In the genomic region with DNA sequence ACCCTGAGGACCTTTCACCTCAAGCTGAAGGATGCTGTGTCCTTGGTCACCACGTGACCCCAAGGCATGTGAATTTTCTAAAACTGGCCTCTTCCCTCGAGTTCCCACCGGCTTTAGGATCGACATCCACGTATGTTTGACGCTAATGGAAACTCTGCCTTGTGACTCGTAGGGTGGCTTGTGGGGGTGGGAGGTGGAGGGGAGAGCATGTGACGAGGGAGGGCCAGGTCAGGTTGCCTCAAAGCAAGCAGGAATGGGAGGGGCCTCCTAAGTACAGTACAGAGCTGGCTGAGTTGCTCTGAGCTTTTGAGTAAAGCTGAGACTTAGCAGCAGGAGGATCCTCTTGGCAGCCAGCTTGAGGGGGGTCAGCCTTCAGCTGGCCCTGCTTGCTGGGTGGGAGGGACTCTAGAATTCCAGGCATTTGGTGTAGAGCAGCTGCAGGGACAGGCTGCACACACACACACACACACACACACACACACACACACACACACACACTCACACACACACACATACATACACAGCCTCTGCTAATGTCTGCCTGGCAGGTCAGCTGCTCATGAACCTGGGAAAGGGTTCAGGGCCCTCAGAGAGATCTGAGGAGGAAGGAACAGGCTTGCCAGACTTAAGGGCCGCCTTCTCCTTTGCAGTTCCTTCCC, we compare ENCODE assay signal across 9 mouse cellular contexts.
DNase-seq lines count a peak whose midpoint lies in the region; ATAC-seq and TF ChIP-seq lines count a peak whose summit lies in the region.
"Had no signal": no experiment of that assay in that cellular context is flagged by ENCODE, and none has a peak within 500 bp of the region (broad histone marks: within the 10 kb centered on the region; RNA-seq: fewer than 3 reads in every experiment).

No protein-coding gene starts in this region.

- no peak for TF ChIP-seq CTCF in heart, adult 2 months (IDR thresholded peaks at IDR 0.05)
- TF ChIP-seq CTCF in left cerebral cortex, adult 2 months (IDR thresholded peaks at IDR 0.05): no peak

- H3K36me3 ChIP-seq in heart, adult 2 months (ENCODE audit: control insufficient read depth, insufficient read depth, low read length): no peaks in the 10 kb centered on the region
- no peaks in the 10 kb centered on the region for H3K36me3 ChIP-seq in hindbrain, embryonic 12.5 days
- H3K36me3 ChIP-seq in limb, embryonic 12.5 days: no peaks in the 10 kb centered on the region
- H3K36me3 ChIP-seq: G1E had no signal

- no peak overlapping the region for H3K27ac ChIP-seq in heart, adult 2 months
- H3K27ac ChIP-seq in hindbrain, embryonic 12.5 days: peak overlapping the region; percentile 55
- peak overlapping the region; percentile 86 for H3K27ac ChIP-seq in limb, embryonic 12.5 days
- H3K27ac ChIP-seq in left cerebral cortex, adult 2 months: no peak overlapping the region

- no peaks in the 10 kb centered on the region for H3K9me3 ChIP-seq in hindbrain, embryonic 12.5 days (replicated peaks)
- H3K9me3 ChIP-seq in limb, embryonic 12.5 days: no peaks in the 10 kb centered on the region
- H3K9me3 ChIP-seq: G1E had no signal

- no peak for TF ChIP-seq POLR2A in heart, adult 2 months (IDR thresholded peaks at IDR 0.05; ENCODE audit: insufficient read depth, low read depth, low read length)

- no peaks in the 10 kb centered on the region for H3K79me2 ChIP-seq in heart, adult 2 months (replicated peaks; ENCODE audit: control insufficient read depth, insufficient read depth, low read length)

- H3K27me3 ChIP-seq in heart, adult 2 months (ENCODE audit: control insufficient read depth, insufficient read depth, low read length): no peaks in the 10 kb centered on the region
- no peaks in the 10 kb centered on the region for H3K27me3 ChIP-seq in hindbrain, embryonic 12.5 days
- no peaks in the 10 kb centered on the region for H3K27me3 ChIP-seq in limb, embryonic 12.5 days

- intact Hi-C loops in heart, adult 2 months (cut with DNase I): no loop called here
- intact Hi-C loops in left cerebral cortex, adult 2 months (cut with DNase I): no loop called here

- no peak overlapping the region for H3K4me3 ChIP-seq in heart, adult 2 months
- no peak overlapping the region for H3K4me3 ChIP-seq in hindbrain, embryonic 12.5 days
- H3K4me3 ChIP-seq in limb, embryonic 12.5 days (replicated peaks): no peak overlapping the region
- no peak overlapping the region for H3K4me3 ChIP-seq in left cerebral cortex, adult 2 months

- 37% methylated on average over 9 of the region's 9 CpGs for WGBS in heart, adult 2 months
- 44% methylated on average over 9 of the region's 9 CpGs for WGBS in hindbrain, embryonic 12.5 days
- 34% methylated on average over 9 of the region's 9 CpGs for WGBS in limb, embryonic 12.5 days

- TF ChIP-seq EP300 in heart, adult 2 months (IDR thresholded peaks at IDR 0.05; ENCODE audit: insufficient read depth, low read depth, low read length): no peak

- peak; percentile 46; the same call in 1 of the 2 replicates for ATAC-seq in hindbrain, embryonic 12.5 days (ENCODE audit: low FRiP score)
- ATAC-seq in limb, embryonic 12.5 days (ENCODE audit: insufficient number of reproducible peaks, insufficient read depth, low FRiP score, low TSS enrichment, low read depth): peak; percentile 88

- no peak overlapping the region for H3K4me2 ChIP-seq in hindbrain, embryonic 12.5 days (replicated peaks)
- H3K4me2 ChIP-seq in limb, embryonic 12.5 days: no peak overlapping the region

- H3K4me1 ChIP-seq in heart, adult 2 months (ENCODE audit: control insufficient read depth, insufficient read depth, low read length): peaks cover 6% of the 10 kb centered on the region
- H3K4me1 ChIP-seq in hindbrain, embryonic 12.5 days: peaks cover 19% of the 10 kb centered on the region
- H3K4me1 ChIP-seq in limb, embryonic 12.5 days (replicated peaks): peaks cover 20% of the 10 kb centered on the region

- peak; percentile 90 for DNase-seq in heart, adult 11 months
- DNase-seq in heart, adult 2 months: no peak
- DNase-seq in embryo, embryonic 10 days (ENCODE audit: low spot score): peak; percentile 59
- peak; percentile 32 for DNase-seq in ovary, postnatal 36 days (ENCODE audit: low spot score)
- DNase-seq in urinary bladder, postnatal 25 days (ENCODE audit: low spot score): no peak
- no peak for DNase-seq in left cerebral cortex, adult 2 months (ENCODE audit: extremely low spot score in 1 of 2, low spot score in 2 of 2)

- H3K9ac ChIP-seq in heart, adult 2 months (ENCODE audit: low read depth, low read length): no peak overlapping the region
- H3K9ac ChIP-seq in hindbrain, embryonic 12.5 days: no peak overlapping the region
- no peak overlapping the region for H3K9ac ChIP-seq in limb, embryonic 12.5 days (replicated peaks)

Comparison
In these comparisons a context has a peak if more than half of its experiments do, and no peak if none do; other contexts are left out.
1. DNase-seq: peak in heart, adult 11 months (single experiment), embryo, embryonic 10 days (single experiment) and ovary, postnatal 36 days (single experiment); none in heart, adult 2 months (0 of 2), urinary bladder, postnatal 25 days (single experiment) and left cerebral cortex, adult 2 months (0 of 2).
2. H3K27ac ChIP-seq: peak in hindbrain, embryonic 12.5 days (single experiment) and limb, embryonic 12.5 days (single experiment); none in heart, adult 2 months (single experiment) and left cerebral cortex, adult 2 months (single experiment).